Mouse (Mus musculus): ENCODE measurements around the gene Rrm1. TPM values are rescaled to one million over a fixed set of nuclear protein-coding genes. Genes with fewer than 3 reads are reported as not detected.

The Rrm1 gene
- polyA plus RNA-seq, 1 experiment: 157 TPM

DNA sequence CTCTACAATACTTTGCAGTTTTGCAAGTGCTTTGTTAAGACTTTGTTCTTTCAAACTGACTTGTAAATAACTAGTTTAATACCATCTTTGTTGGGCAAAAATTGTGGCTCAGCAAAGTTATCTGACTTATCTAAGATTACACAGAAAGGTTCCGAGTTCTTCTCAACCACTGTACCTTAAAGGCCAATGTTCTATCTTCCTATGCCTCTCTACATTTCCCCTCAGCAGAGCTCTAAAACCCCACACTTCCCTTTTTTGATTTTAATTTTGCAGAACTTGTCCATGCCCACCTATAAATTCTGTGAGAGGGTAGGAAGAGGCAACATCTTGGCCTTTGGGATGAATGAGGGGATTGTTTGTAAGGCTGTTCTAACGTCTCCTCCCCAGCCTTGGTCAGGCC is 7.2 kb upstream of the Rrm1 start:
- Histone ChIP-seq H3K9me3 (replicated peaks; ENCODE audit: control insufficient read depth, insufficient read depth, low read length, poor library complexity, severe bottlenecking) (no peaks in the 10 kb centered on the region), H3K36me3 (ENCODE audit: control insufficient read depth, insufficient read depth, low read length, poor library complexity, severe bottlenecking) (no peaks in the 10 kb centered on the region), H3K4me1 (ENCODE audit: control insufficient read depth, insufficient read depth, low read length) (no peaks in the 10 kb centered on the region), H3K9ac (ENCODE audit: low read depth, poor library complexity, severe bottlenecking) (no peak overlapping the region), H3K4me3 (ENCODE audit: low read depth, low read length) (no peak overlapping the region), H3K27me3 (ENCODE audit: control insufficient read depth, insufficient read depth, low read length, poor library complexity, severe bottlenecking) (no peaks in the 10 kb centered on the region), H3K27ac (ENCODE audit: insufficient read depth, low read length) (no peak overlapping the region)
- TF ChIP-seq POLR2A (IDR thresholded peaks at IDR 0.05; ENCODE audit: insufficient read depth, low read length) (no peak), EP300 (IDR thresholded peaks at IDR 0.05; ENCODE audit: insufficient read depth, low read depth, low read length) (no peak), CTCF (IDR thresholded peaks at IDR 0.05; ENCODE audit: low read depth, low read length) (no peak)

DNA sequence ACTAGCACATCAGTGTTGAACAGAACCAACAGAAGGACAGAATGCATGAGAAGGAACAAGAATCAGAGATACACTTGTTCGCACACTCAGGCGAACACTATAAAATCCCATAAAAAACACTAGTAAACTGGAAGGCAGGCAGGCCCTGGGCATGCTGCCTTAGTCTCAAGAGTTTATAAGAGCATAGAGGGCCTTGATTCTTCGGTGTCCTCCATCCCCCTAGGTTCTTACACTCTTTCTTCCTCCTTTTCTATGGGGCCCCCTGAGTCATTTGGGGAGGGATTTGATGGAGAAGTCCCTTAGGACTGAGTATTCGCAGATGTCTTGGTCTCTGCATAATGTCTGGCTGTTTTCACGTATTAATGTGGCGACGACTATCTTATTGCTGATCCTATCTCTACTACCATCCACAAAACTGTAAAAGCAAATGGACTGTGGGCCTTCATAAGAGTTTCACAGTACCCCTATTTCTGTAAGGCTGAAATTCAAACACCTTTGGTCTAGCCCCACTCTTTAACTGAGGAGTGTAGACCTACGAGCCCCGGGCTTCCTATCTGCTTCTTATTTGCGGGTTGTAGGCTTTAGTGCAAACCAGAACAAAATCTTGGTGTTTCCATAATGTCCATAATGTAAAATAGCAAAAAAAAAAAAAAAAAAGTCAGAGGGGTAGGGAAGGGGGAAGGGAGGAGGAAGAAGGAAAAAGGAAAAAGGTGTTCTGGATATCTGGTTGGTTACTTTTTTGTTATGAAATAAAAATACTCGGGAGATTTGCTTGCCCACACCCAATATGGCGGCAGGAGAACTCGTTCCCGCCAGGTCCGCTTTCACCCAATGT is 456 bp upstream of the Rrm1 start:
- H3K27me3 ChIP-seq (ENCODE audit: control insufficient read depth, insufficient read depth, low read length, poor library complexity, severe bottlenecking): no peaks in the 10 kb centered on the region
- H3K4me3 ChIP-seq (ENCODE audit: low read depth, low read length): no peak overlapping the region
- TF ChIP-seq CTCF (IDR thresholded peaks at IDR 0.05; ENCODE audit: low read depth, low read length): no peak
- TF ChIP-seq POLR2A (IDR thresholded peaks at IDR 0.05; ENCODE audit: insufficient read depth, low read length): no peak
- TF ChIP-seq EP300 (IDR thresholded peaks at IDR 0.05; ENCODE audit: insufficient read depth, low read depth, low read length): no peak
- no peaks in the 10 kb centered on the region for H3K9me3 ChIP-seq (replicated peaks; ENCODE audit: control insufficient read depth, insufficient read depth, low read length, poor library complexity, severe bottlenecking)
- H3K27ac ChIP-seq (ENCODE audit: insufficient read depth, low read length): peak overlapping the region; percentile 9
- H3K4me1 ChIP-seq (ENCODE audit: control insufficient read depth, insufficient read depth, low read length): no peaks in the 10 kb centered on the region
- peak overlapping the region; percentile 44 for H3K9ac ChIP-seq (ENCODE audit: low read depth, poor library complexity, severe bottlenecking)
- peaks cover 17% of the 10 kb centered on the region; the same call in 1 of the 2 replicates for H3K36me3 ChIP-seq (ENCODE audit: control insufficient read depth, insufficient read depth, low read length, poor library complexity, severe bottlenecking)

DNA sequence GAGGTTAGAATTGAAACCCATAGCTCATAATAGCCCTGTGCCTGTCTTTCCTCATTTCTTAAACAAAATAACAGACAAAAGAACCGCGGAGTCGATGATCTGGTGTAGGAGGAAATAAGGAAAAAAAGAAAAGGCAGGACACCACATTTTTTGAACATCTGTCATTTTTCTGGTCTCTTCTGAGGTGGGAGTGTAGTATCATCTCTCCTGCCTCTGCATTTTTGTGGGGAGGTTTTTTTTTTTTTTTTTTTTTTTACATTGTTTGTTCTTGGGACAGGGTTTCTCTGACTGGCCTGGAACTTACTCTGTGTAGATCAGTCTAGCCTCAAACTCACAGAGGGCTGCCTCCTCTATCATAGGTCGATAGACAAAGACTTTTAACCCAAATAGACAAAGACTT is 937 bp downstream of the Rrm1 start:
- Histone ChIP-seq H3K4me1 (ENCODE audit: control insufficient read depth, insufficient read depth, low read length) (no peaks in the 10 kb centered on the region), H3K9ac (ENCODE audit: low read depth, poor library complexity, severe bottlenecking) (peak overlapping the region; percentile 87), H3K36me3 (ENCODE audit: control insufficient read depth, insufficient read depth, low read length, poor library complexity, severe bottlenecking) (peaks cover 27% of the 10 kb centered on the region), H3K9me3 (replicated peaks; ENCODE audit: control insufficient read depth, insufficient read depth, low read length, poor library complexity, severe bottlenecking) (no peaks in the 10 kb centered on the region), H3K27me3 (ENCODE audit: control insufficient read depth, insufficient read depth, low read length, poor library complexity, severe bottlenecking) (no peaks in the 10 kb centered on the region), H3K27ac (ENCODE audit: insufficient read depth, low read length) (no peak overlapping the region), H3K4me3 (ENCODE audit: low read depth, low read length) (peak overlapping the region; percentile 90)
- TF ChIP-seq POLR2A (IDR thresholded peaks at IDR 0.05; ENCODE audit: insufficient read depth, low read length): no peak
- no peak for TF ChIP-seq CTCF (IDR thresholded peaks at IDR 0.05; ENCODE audit: low read depth, low read length)
- no peak for TF ChIP-seq EP300 (IDR thresholded peaks at IDR 0.05; ENCODE audit: insufficient read depth, low read depth, low read length)

DNA sequence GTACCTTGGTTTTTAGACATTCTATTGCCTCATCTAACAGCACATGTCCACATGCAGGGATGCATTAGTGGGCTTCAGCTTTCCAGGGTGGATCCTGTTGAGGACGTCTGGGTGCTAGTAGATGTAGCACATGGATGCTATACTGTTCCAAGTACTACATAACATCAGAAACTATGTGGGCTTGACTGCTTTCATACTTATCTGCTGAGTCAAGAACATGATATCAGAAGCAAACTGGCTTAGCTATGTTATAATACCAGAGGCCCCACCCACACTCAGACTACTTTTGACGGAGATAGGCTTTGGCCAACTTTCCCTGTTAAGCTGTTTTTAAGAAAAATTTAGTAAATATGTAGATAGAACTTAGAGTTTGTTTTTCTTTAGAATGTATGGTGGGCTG is 2.8 kb downstream of the Rrm1 start:
- H3K4me3 ChIP-seq (ENCODE audit: low read depth, low read length): no peak overlapping the region
- no peaks in the 10 kb centered on the region for H3K27me3 ChIP-seq (ENCODE audit: control insufficient read depth, insufficient read depth, low read length, poor library complexity, severe bottlenecking)
- H3K9ac ChIP-seq (ENCODE audit: low read depth, poor library complexity, severe bottlenecking): no peak overlapping the region
- peaks cover 41% of the 10 kb centered on the region for H3K36me3 ChIP-seq (ENCODE audit: control insufficient read depth, insufficient read depth, low read length, poor library complexity, severe bottlenecking)
- H3K4me1 ChIP-seq (ENCODE audit: control insufficient read depth, insufficient read depth, low read length): no peaks in the 10 kb centered on the region
- H3K9me3 ChIP-seq (replicated peaks; ENCODE audit: control insufficient read depth, insufficient read depth, low read length, poor library complexity, severe bottlenecking): no peaks in the 10 kb centered on the region
- no peak overlapping the region for H3K27ac ChIP-seq (ENCODE audit: insufficient read depth, low read length)
- TF ChIP-seq POLR2A (IDR thresholded peaks at IDR 0.05; ENCODE audit: insufficient read depth, low read length) (no peak), CTCF (IDR thresholded peaks at IDR 0.05; ENCODE audit: low read depth, low read length) (no peak), EP300 (IDR thresholded peaks at IDR 0.05; ENCODE audit: insufficient read depth, low read depth, low read length) (no peak)

DNA sequence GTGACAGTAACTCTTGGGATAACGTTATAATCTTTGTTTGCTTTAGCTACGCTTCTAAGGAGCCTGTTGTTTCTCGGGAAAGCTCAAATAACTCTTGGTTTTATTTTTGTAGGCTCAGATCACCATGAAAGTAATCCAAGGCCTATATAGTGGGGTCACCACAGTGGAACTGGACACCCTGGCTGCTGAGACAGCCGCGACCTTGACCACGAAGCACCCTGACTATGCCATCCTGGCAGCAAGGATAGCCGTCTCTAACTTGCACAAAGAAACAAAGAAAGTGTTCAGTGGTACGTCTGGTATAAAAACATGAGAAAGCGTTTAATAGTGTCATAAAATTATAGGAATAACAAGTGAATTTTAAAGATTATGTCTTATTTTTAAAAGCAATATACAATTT is 4.9 kb downstream of the Rrm1 start:
- no peak overlapping the region for H3K9ac ChIP-seq (ENCODE audit: low read depth, poor library complexity, severe bottlenecking)
- peaks cover 56% of the 10 kb centered on the region for H3K36me3 ChIP-seq (ENCODE audit: control insufficient read depth, insufficient read depth, low read length, poor library complexity, severe bottlenecking)

More for the DNA sequence above, 4.9 kb downstream of the Rrm1 start:
- no peaks in the 10 kb centered on the region for H3K9me3 ChIP-seq (replicated peaks; ENCODE audit: control insufficient read depth, insufficient read depth, low read length, poor library complexity, severe bottlenecking)
- H3K4me3 ChIP-seq (ENCODE audit: low read depth, low read length): no peak overlapping the region
- TF ChIP-seq EP300 (IDR thresholded peaks at IDR 0.05; ENCODE audit: insufficient read depth, low read depth, low read length) (no peak), CTCF (IDR thresholded peaks at IDR 0.05; ENCODE audit: low read depth, low read length) (no peak), POLR2A (IDR thresholded peaks at IDR 0.05; ENCODE audit: insufficient read depth, low read length) (no peak)
- no peaks in the 10 kb centered on the region for H3K27me3 ChIP-seq (ENCODE audit: control insufficient read depth, insufficient read depth, low read length, poor library complexity, severe bottlenecking)
- H3K27ac ChIP-seq (ENCODE audit: insufficient read depth, low read length): no peak overlapping the region
- no peaks in the 10 kb centered on the region for H3K4me1 ChIP-seq (ENCODE audit: control insufficient read depth, insufficient read depth, low read length)
